Mouse (Mus musculus): ENCODE data around the gene Pnpla3. TPM values are rescaled to one million over a fixed set of nuclear protein-coding genes. Genes with fewer than 3 reads are reported as not detected.
A peak's percentile ranks its signal among the peaks of the same experiment; 100 is the strongest.

Pnpla3 gene
- total RNA-seq, 2 experiments from 2014 or later = 1.8 to 18.9 TPM

GRCm38 (mm10) chr15:84226918-84227317 is 59.3 kb downstream of the Pnpla3 start:
- no peak for DNase-seq
- H3K4me3 ChIP-seq = no peak overlapping the region
- H3K27ac ChIP-seq = no peak overlapping the region
- intact Hi-C loops (cut with DNase I) = no loop called here
- TF ChIP-seq CTCF (IDR thresholded peaks at IDR 0.05) = no peak

DNA sequence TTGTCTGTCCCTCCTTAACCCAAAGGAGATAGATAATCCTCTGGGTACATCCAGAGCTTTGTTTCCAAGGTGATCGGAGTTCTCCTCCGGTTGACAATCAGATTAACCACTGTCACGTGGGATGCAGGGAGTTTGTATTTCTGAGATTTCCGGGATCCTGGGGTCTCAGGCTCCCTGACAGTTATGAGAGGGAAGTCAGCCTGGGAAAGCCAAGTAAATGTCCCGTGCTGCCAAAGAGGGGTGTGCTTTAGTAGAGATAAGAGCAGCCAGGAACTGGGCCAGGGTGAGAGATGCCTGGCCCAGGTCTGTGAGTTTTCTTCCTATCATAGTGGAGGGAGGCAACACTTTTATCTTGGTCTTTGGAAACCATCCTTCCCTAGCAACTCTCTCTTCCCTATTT is 63.0 kb downstream of the Pnpla3 start:
- Histone ChIP-seq H3K27ac (peak overlapping the region; percentile 97), H3K4me3 (no peak overlapping the region)
- TF ChIP-seq CTCF (IDR thresholded peaks at IDR 0.05) = no peak
- no peak for DNase-seq
- intact Hi-C loops (cut with DNase I) = no loop called here

GRCm38 (mm10) chr15:84231113-84231712 is 63.6 kb downstream of the Pnpla3 start:
- Histone ChIP-seq H3K4me3 (peak overlapping the region; percentile 85), H3K27ac (peak overlapping the region; percentile 97)
- TF ChIP-seq CTCF (IDR thresholded peaks at IDR 0.05) = no peak
- intact Hi-C loops (cut with DNase I) = no loop called here
- peak; percentile 50 for DNase-seq

GRCm38 (mm10) chr15:84231721-84232561 is 64.3 kb downstream of the Pnpla3 start, which contains the start of gene Parvb:
Gene Parvb, plus strand, starts transcription at chr15:84232043.
- no peak; the same call in 1 of the 2 replicates for TF ChIP-seq CTCF (IDR thresholded peaks at IDR 0.05)
- DNase-seq = peak; percentile 81
- H3K4me3 ChIP-seq = peak within 1 kb of the TSS; percentile 85
- intact Hi-C loops (cut with DNase I) = no loop called here
- peak within 1 kb of the TSS; percentile 97 for H3K27ac ChIP-seq

GRCm38 (mm10) chr15:84232609-84233008 is 65.0 kb downstream of the Pnpla3 start:
- H3K27ac ChIP-seq = peak overlapping the region; percentile 97
- DNase-seq = no peak

DNA sequence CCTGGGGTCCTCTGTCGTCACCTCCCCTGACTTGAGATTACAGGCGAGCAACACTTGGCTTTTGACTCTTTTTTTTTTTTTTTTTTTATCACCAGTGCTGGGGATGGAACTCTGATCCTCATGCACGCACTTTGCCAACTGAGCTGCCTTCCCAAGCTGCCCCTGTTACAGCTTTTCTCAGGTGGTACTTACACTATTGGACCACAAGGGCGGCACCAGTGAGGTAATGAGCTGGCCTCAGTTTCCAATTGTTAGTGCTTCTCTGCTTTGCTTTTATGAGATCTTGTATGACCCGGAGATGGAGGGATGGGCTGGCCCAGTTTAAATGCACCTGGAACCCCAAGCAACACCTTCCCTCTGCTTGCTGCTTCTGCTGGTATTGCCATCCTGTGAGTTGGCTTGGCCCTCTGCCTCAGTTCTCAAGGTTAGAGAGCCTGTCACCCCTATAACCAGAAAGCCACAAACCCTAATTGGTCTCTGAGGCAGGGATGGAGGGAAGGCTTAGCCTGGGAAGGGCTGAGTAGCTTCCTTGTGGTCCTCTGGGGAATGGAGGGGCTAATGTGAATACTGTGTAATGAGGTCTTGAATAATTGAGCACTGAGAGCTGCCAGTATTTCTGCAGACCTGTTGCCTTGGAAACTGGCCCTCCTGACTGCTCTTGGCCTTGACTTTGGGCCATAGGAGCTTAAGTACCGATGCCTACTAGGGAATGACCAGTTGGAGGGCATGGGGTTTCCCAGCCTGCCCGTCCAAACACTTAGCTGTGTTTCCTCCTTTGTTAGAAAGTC is 67.4 kb downstream of the Pnpla3 start:
- no peak for DNase-seq
- TF ChIP-seq CTCF (IDR thresholded peaks at IDR 0.05) = peak; percentile 31
- H3K27ac ChIP-seq = peak overlapping the region; percentile 73
- H3K4me3 ChIP-seq = peak overlapping the region; percentile 43
- intact Hi-C loops (cut with DNase I) = no loop called here

More at GRCm38 (mm10) chr15:84232609-84233008, 65.0 kb downstream of the Pnpla3 start:
- TF ChIP-seq CTCF (IDR thresholded peaks at IDR 0.05) = no peak
- intact Hi-C loops (cut with DNase I) = no loop called here
- H3K4me3 ChIP-seq = peak overlapping the region; percentile 85

GRCm38 (mm10) chr15:84235646-84236045 is 68.0 kb downstream of the Pnpla3 start:
- intact Hi-C loops (cut with DNase I) = no loop called here
- Histone ChIP-seq H3K27ac (peak overlapping the region; percentile 73), H3K4me3 (no peak overlapping the region)
- peak; percentile 56 for DNase-seq
- TF ChIP-seq CTCF (IDR thresholded peaks at IDR 0.05) = no peak

Small RNA genes within 50 kb of the gene (microRNA-seq; reads per million reads assigned to microRNA genes)
- gene Mir6392 = 2.2 reads per million

Other genes with a start within 250 kb of the Pnpla3 start
- 1 to 10 TPM; 3.7 to 4.9 TPM for gene Efcab6, start 102.5 kb upstream of the Pnpla3 start, total RNA-seq (2021)
- gene Sult4a1, start 62.1 kb upstream of the Pnpla3 start, total RNA-seq (2021) = not detected
- gene Pnpla5, start 44.7 kb upstream of the Pnpla3 start, total RNA-seq (2021) = under 1 TPM in 1 of 2 experiments, not detected in 1; 0.14 TPM
- gene Samm50, start 24.4 kb downstream of the Pnpla3 start, total RNA-seq (2021) = 100 to 1,000 TPM; 154 to 224 TPM
- 10 to 100 TPM; 48.4 to 63.3 TPM for gene Parvb, start 64.2 kb downstream of the Pnpla3 start, total RNA-seq (2021)
- under 1 TPM; 0.53 to 0.54 TPM for gene Parvg, start 156.2 kb downstream of the Pnpla3 start, total RNA-seq (2021)